Mouse (Mus musculus) heart, postnatal 36 days (tissue): ENCODE results near the gene Mospd3. TPM values are rescaled to one million over a fixed set of nuclear protein-coding genes. Genes with fewer than 3 reads are reported as not detected.

Experiments used
- DNase-seq, 2 experiments: peaks; one replicate each; pipeline ENCODE4 v3.0.0; 2021 to 2022
- intact Hi-C: fragments of 180-260 bp; cut with DNase I; formaldehyde crosslinking; loops from one replicate; pipeline ENCODE4 v1.15.1; 2025
- total RNA-seq, 2 experiments: library from RNA; stranded (reverse); gene quantifications; 2 replicates each; pipeline ENCODE4 v1.2.3; 2021

The Mospd3 gene
- total RNA-seq, 2 experiments from 2014 or later, result 16.5 to 16.8 TPM

- intact Hi-C loops, result loop anchor here (2.0 kb wide), 1 partner anchor 69 kb away; no protein-coding TSS in a partner anchor
- peak; percentile 27 to 39 for DNase-seq
Observed at GRCm38 (mm10) chr5:137583670-137584169, 17.1 kb downstream of the Mospd3 start.

GRCm38 (mm10) chr5:137582702-137583101, 18.2 kb downstream of the Mospd3 start:
- intact Hi-C loops, result no loop called here
- no peak for DNase-seq

- DNase-seq, result no peak
- intact Hi-C loops, result no loop called here
Observed at GRCm38 (mm10) chr5:137580246-137580645, 20.6 kb downstream of the Mospd3 start.

- intact Hi-C loops, result no loop called here
- DNase-seq, result peak; percentile 34 to 47
Observed at GRCm38 (mm10) chr5:137574470-137574901, 26.4 kb downstream of the Mospd3 start.

- no peak for DNase-seq
- intact Hi-C loops, result no loop called here
Observed at GRCm38 (mm10) chr5:137570691-137571586, 29.9 kb downstream of the Mospd3 start.

GRCm38 (mm10) chr5:137570181-137570580, 30.7 kb downstream of the Mospd3 start:
- no peak for DNase-seq
- intact Hi-C loops, result no loop called here

GRCm38 (mm10) chr5:137569665-137570064, 31.2 kb downstream of the Mospd3 start, which contains the start of gene Tfr2:
Tfr2 (plus strand) TSS chr5:137569840.
- peak; percentile 37 to 51 for DNase-seq
- intact Hi-C loops, result no loop called here

GRCm38 (mm10) chr5:137569031-137569430, 31.8 kb downstream of the Mospd3 start:
- DNase-seq, result no peak
- intact Hi-C loops, result no loop called here

- intact Hi-C loops, result no loop called here
- DNase-seq, result no peak
Observed at GRCm38 (mm10) chr5:137568223-137568798, 32.5 kb downstream of the Mospd3 start.

GRCm38 (mm10) chr5:137566416-137566815, 34.4 kb downstream of the Mospd3 start:
- intact Hi-C loops, result no loop called here
- no peak for DNase-seq

- DNase-seq, result no peak
- intact Hi-C loops, result no loop called here
Observed at GRCm38 (mm10) chr5:137565744-137566143, 35.1 kb downstream of the Mospd3 start.

- intact Hi-C loops, result no loop called here
- DNase-seq, result no peak
Observed at GRCm38 (mm10) chr5:137562965-137563364, 37.9 kb downstream of the Mospd3 start.

- DNase-seq, result no peak
- intact Hi-C loops, result no loop called here
Observed at GRCm38 (mm10) chr5:137561556-137561955, 39.3 kb downstream of the Mospd3 start.

GRCm38 (mm10) chr5:137553898-137554297, 47.0 kb downstream of the Mospd3 start:
- no peak for DNase-seq
- intact Hi-C loops, result no loop called here

GRCm38 (mm10) chr5:137553411-137553837, 47.4 kb downstream of the Mospd3 start, which contains the start of gene Actl6b:
Actl6b (plus strand) TSS chr5:137553517.
- DNase-seq, result peak; percentile 52 to 69
- intact Hi-C loops, result no loop called here

GRCm38 (mm10) chr5:137553000-137553399, 47.9 kb downstream of the Mospd3 start:
- DNase-seq, result no peak
- intact Hi-C loops, result no loop called here

- intact Hi-C loops, result no loop called here
- no peak for DNase-seq
Observed at GRCm38 (mm10) chr5:137551119-137551518, 49.7 kb downstream of the Mospd3 start.

GRCm38 (mm10) chr5:137549840-137550239, 51.0 kb downstream of the Mospd3 start:
- DNase-seq, result no peak
- intact Hi-C loops, result no loop called here
